Mouse (Mus musculus): ENCODE measurements at regions not wholly inside any gene's neighbourhood (a gene's known extent, or its start where the extent isn't known, plus 50 kb on each side); places are given as distances from the start of the nearest gene placed in this dataset.
"Not testable (repeated sequence)": the region's sequence is repeated elsewhere in the genome, so short reads cannot be mapped to it uniquely, and the experiment has no call there.

DNA sequence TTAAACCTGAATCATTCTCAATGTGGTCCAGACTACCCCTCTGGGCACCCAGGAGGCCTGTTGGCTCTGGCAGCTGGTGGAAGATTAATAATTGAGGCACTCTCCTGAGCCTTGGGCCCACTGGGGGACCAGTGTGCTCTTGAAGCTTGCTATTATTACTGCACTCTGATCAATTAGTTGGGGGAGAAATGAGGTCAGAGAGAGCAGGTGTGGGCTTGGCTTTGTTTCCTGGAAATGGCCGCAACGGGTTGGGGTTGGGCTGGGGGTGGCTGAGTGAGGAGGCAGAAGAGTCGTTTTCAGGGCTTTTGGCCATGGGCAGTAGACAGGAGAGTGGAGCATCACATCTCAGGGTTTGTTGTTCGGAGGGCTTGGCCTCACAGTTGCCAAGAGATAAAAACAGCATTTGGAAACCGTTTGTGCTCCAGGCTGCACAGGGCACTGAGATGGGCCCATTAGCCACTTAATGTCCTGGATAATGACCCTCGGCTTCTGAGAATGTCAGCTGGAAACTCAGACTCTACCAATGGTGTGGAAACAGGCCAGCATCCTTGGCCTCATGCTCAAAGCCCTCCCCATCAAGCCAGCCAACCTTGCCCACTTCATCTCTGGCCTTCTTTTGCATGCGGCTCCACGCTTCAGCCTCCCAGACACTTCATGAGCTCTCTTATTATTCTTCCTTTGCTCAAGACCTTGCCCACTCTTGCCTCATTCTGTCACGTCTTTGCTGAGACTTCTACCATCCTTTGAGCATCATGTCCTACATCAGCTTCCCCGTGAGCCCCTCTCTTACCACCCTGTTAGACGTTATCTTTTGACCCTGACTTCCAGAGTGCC is 118.1 kb downstream of the Dmrta2 start:
- Histone ChIP-seq H3K27ac (no peak overlapping the region), H3K9me3 (ENCODE audit: low read length) (no peaks in the 10 kb centered on the region), H3K4me2 (ENCODE audit: low read depth, low read length) (no peak overlapping the region), H3K27me3 (ENCODE audit: insufficient read depth, low read length) (no peaks in the 10 kb centered on the region), H3K4me1 (ENCODE audit: insufficient read depth, low read length) (no peaks in the 10 kb centered on the region), H3K36me3 (ENCODE audit: insufficient read depth, low read length) (no peaks in the 10 kb centered on the region), H3K4me3 (ENCODE audit: low read length) (no peak overlapping the region), H3K9ac (replicated peaks; ENCODE audit: low read length) (no peak overlapping the region)
- DNase-seq (ENCODE audit: low spot score): peak; percentile 12
- TF ChIP-seq CTCF (IDR thresholded peaks at IDR 0.05; ENCODE audit: low read depth): no peak
- ATAC-seq: no peak
- 64% methylated on average over 11 of the region's 11 CpGs for WGBS

DNA sequence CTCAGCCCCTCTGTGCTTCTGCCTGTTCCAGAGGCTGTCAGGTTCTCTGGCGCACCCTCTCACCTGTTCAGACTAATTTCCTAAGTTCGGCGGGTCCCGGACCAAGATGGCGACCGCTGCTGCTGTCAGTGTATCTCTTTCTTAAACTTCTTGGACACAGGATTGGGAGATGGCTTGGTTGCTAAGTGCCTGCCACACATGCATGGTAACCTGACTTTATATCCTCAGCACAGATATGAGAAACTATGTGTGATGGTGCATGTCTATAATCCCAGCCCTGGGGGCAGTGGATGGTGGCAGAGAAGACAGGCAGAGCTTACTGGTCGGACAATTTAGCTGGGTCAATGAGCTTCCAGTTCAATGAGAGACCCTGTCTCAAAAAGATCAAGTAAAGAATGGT is 126.3 kb downstream of the Dmrta2 start:
- not testable (repeated sequence) for H3K4me3 ChIP-seq (ENCODE audit: low read length); H3K4me1 ChIP-seq (ENCODE audit: insufficient read depth, low read length); H3K27me3 ChIP-seq (ENCODE audit: insufficient read depth, low read length); H3K27ac ChIP-seq; ATAC-seq; H3K9ac ChIP-seq (replicated peaks; ENCODE audit: low read length); H3K36me3 ChIP-seq (ENCODE audit: insufficient read depth, low read length); H3K4me2 ChIP-seq (ENCODE audit: low read depth, low read length); H3K9me3 ChIP-seq (ENCODE audit: low read length); DNase-seq (ENCODE audit: low spot score)
- WGBS: 94% methylated on average over 6 of the region's 7 CpGs

DNA sequence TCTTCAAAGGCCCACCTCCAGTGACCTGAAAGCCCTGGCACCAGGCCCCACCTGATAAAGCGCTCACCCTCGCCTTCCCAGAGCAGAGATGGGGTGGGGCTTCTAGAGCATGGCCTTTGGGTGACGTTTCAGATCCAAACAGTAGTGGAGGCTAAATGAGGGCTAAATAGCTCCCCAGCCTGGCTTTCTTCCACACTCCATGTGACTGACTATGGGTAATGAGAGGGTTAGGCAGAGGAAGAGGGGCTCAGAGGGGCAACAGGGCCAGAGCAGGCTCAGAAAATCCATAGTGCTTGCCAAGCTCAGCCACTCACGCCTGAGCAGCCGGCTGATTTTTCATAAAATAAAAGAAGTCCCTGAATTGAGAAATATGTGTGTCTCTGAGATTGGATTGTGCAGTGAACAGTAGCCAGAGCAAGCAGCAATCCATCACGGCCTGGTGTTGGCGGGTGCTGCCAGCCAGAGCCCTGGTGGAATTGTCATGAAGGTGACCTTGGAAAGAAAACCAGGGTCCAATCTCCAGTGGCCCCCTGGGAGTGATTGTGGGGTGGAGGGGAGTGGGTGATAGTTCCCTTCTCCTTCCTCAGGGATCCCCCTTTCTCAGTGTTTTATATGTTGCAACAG is 128.9 kb downstream of the Dmrta2 start:
- Histone ChIP-seq H3K4me3 (ENCODE audit: low read length) (no peak overlapping the region), H3K27ac (no peak overlapping the region), H3K4me2 (ENCODE audit: low read depth, low read length) (no peak overlapping the region), H3K9ac (replicated peaks; ENCODE audit: low read length) (no peak overlapping the region), H3K36me3 (ENCODE audit: insufficient read depth, low read length) (no peaks in the 10 kb centered on the region), H3K27me3 (ENCODE audit: insufficient read depth, low read length) (no peaks in the 10 kb centered on the region), H3K4me1 (ENCODE audit: insufficient read depth, low read length) (no peaks in the 10 kb centered on the region), H3K9me3 (ENCODE audit: low read length) (no peaks in the 10 kb centered on the region)
- DNase-seq (ENCODE audit: low spot score): no peak
- WGBS: 72% methylated on average over 7 of the region's 7 CpGs
- no peak for TF ChIP-seq CTCF (IDR thresholded peaks at IDR 0.05; ENCODE audit: low read depth)
- no peak for ATAC-seq

DNA sequence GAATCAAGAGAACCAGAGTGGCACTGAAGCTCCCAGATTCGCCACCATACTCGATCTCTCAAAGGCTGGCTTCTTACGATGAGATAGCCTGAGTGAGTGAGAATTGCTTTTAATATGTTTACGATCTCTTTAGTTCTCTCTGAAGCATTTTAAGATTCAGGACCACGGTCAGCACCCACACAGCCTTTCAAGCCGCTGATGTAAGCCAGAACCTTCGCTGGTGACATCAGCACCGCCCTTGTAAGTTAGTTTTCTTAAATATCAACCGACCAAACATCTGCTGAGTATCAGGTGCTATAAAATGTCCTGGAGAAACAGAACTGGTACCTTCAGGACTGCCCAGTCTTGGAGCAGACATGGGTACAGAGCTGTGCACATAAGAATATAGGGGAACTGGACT is 141.6 kb downstream of the Dmrta2 start:
- Histone ChIP-seq H3K9ac (replicated peaks; ENCODE audit: low read length) (no peak overlapping the region), H3K27me3 (ENCODE audit: insufficient read depth, low read length) (no peaks in the 10 kb centered on the region), H3K36me3 (ENCODE audit: insufficient read depth, low read length) (no peaks in the 10 kb centered on the region), H3K4me1 (ENCODE audit: insufficient read depth, low read length) (no peaks in the 10 kb centered on the region), H3K27ac (no peak overlapping the region), H3K9me3 (ENCODE audit: low read length) (no peaks in the 10 kb centered on the region), H3K4me2 (ENCODE audit: low read depth, low read length) (no peak overlapping the region), H3K4me3 (ENCODE audit: low read length) (no peak overlapping the region)
- WGBS: 44% methylated on average over 9 of the region's 9 CpGs
- TF ChIP-seq CTCF (IDR thresholded peaks at IDR 0.05; ENCODE audit: low read depth): no peak
- peak; percentile 37 for DNase-seq (ENCODE audit: low spot score)
- no peak for ATAC-seq

DNA sequence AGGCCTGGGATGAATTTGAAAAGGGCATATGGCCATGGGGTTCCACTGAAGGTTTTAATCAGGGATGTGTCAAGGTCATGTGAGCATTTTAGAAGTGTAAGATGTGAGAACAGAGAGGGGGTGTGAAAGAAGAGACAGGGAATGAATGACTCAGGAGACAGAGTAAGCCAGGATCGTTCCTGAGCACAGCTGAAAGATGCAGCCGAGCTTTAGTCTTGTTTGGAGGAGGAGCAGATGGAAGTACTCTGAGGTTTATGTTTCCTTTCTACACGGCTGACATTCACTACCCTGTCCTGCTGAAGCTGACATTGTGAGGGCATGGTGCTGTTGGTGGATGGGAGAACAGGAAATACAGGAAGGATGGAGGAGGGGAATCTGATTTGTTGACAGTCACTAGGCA is 142.0 kb downstream of the Dmrta2 start:
- Histone ChIP-seq H3K36me3 (ENCODE audit: insufficient read depth, low read length) (no peaks in the 10 kb centered on the region), H3K27me3 (ENCODE audit: insufficient read depth, low read length) (no peaks in the 10 kb centered on the region), H3K9me3 (ENCODE audit: low read length) (no peaks in the 10 kb centered on the region), H3K9ac (replicated peaks; ENCODE audit: low read length) (no peak overlapping the region), H3K4me3 (ENCODE audit: low read length) (no peak overlapping the region), H3K4me2 (ENCODE audit: low read depth, low read length) (no peak overlapping the region), H3K27ac (no peak overlapping the region), H3K4me1 (ENCODE audit: insufficient read depth, low read length) (no peaks in the 10 kb centered on the region)
- no peak for ATAC-seq
- DNase-seq (ENCODE audit: low spot score): no peak
- 48% methylated on average over 3 of the region's 3 CpGs for WGBS
- no peak for TF ChIP-seq CTCF (IDR thresholded peaks at IDR 0.05; ENCODE audit: low read depth)

DNA sequence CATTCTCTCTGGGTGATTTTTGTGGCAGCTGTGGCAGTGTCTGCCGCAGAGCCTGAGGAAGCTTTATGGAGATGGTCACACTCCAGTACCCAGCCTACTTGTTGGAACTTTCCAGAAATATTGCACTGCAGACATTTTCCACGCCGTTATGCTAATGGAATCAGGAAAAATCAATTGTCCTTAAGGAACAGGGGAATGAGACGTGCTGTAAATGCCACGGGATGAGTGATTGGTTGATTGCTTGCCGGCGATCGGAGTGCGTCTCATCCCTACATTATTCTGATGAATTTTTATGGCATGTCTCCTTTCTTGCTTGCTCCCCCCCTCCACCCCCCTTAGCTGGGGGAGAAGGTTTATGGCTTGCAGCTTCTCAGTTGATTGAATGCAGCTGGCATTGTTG is 142.9 kb downstream of the Dmrta2 start:
- Histone ChIP-seq H3K4me2 (ENCODE audit: low read depth, low read length) (no peak overlapping the region), H3K9me3 (ENCODE audit: low read length) (no peaks in the 10 kb centered on the region), H3K27ac (0 out of 2 replicates have a peak overlapping the region, but pooled peaks have one; percentile 11), H3K36me3 (ENCODE audit: insufficient read depth, low read length) (no peaks in the 10 kb centered on the region), H3K4me3 (ENCODE audit: low read length) (no peak overlapping the region), H3K27me3 (ENCODE audit: insufficient read depth, low read length) (no peaks in the 10 kb centered on the region), H3K9ac (replicated peaks; ENCODE audit: low read length) (no peak overlapping the region; the same call in 1 of the 2 replicates), H3K4me1 (ENCODE audit: insufficient read depth, low read length) (no peaks in the 10 kb centered on the region)
- ATAC-seq: peak; percentile 61
- peak; percentile 48 for DNase-seq (ENCODE audit: low spot score)
- no peak for TF ChIP-seq CTCF (IDR thresholded peaks at IDR 0.05; ENCODE audit: low read depth)
- WGBS: 44% methylated on average over 9 of the region's 9 CpGs

DNA sequence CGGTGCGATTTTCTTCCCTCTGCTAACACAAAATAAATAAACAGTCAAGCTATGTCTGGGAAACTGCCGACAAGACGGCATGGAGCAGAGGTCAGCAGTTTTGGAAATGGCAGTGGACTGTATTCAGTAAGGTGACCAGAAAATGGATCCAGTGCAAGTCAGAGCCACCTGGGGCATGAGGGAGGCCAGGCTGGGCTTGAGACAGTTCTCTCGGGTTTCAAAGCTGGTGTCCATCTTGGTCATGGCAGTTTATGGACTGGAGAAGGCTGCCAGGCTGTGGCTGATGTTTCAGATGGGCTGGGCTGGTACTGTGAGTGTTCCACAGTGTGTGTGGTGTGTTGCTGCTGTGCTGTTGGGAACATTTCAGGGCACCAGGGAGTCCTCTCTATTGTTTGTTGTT is 143.6 kb downstream of the Dmrta2 start:
- Histone ChIP-seq H3K9ac (replicated peaks; ENCODE audit: low read length) (no peak overlapping the region; the same call in 1 of the 2 replicates), H3K9me3 (ENCODE audit: low read length) (no peaks in the 10 kb centered on the region), H3K4me1 (ENCODE audit: insufficient read depth, low read length) (no peaks in the 10 kb centered on the region), H3K4me3 (ENCODE audit: low read length) (no peak overlapping the region), H3K27me3 (ENCODE audit: insufficient read depth, low read length) (no peaks in the 10 kb centered on the region), H3K27ac (peak overlapping the region; percentile 12; the same call in 1 of the 2 replicates), H3K36me3 (ENCODE audit: insufficient read depth, low read length) (no peaks in the 10 kb centered on the region), H3K4me2 (ENCODE audit: low read depth, low read length) (no peak overlapping the region)
- 39% methylated on average over 5 of the region's 5 CpGs for WGBS
- TF ChIP-seq CTCF (IDR thresholded peaks at IDR 0.05; ENCODE audit: low read depth): no peak
- DNase-seq (ENCODE audit: low spot score): no peak
- no peak for ATAC-seq

All from hindbrain, postnatal 0 days (tissue).